Mouse (Mus musculus): ENCODE data around the gene Yes1.

DNA sequence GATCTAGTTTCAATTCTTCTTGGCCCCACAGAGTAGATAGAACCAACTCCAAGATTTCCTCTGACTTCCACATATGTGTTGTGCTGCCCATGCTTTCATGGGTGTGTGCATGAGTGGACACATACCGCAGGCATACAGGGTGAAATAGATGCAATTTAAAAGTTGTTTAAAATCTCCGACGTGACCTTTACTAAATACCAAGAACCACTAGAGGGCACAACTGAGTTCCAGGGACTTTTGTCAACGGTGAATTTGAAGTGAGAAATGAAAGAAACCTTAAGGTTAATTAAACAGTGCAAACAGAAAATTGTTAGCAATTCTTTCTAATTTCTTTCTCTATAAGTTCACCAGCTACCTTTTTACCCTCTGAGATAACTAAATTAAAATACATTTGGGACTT lies 17.2 kb upstream of the Yes1 start:
- no peak for TF ChIP-seq CTCF (IDR thresholded peaks at IDR 0.05; ENCODE audit: control insufficient read depth, insufficient read depth, insufficient read length)
- no peak for TF ChIP-seq MYOD1 (IDR thresholded peaks at IDR 0.05; ENCODE audit: control insufficient read depth, insufficient read length, low read depth)
- TF ChIP-seq MAX (IDR thresholded peaks at IDR 0.05) = no peak

All from C2C12 (cell line).